Mouse (Mus musculus): Measurements from ENCODE around the gene Ggt5. TPM values are rescaled to one million over a fixed set of nuclear protein-coding genes. Genes with fewer than 3 reads are reported as not detected.

Ggt5 gene
- polyA plus RNA-seq, 1 experiment: 4.9 TPM

- Histone ChIP-seq H3K4me3 (ENCODE audit: insufficient read depth, low read length) (peak overlapping the region; percentile 59; the same call in 1 of the 2 replicates), H3K27ac (ENCODE audit: insufficient read depth, low read length) (no peak overlapping the region), H3K4me1 (ENCODE audit: control insufficient read depth, insufficient read depth, low read length) (0 out of 2 replicates have a peak, but pooled peaks cover 3% of the 10 kb centered on the region)
- no peak for TF ChIP-seq POLR2A (IDR thresholded peaks at IDR 0.05; ENCODE audit: extremely low read depth, insufficient read depth, low read length)
- no peak for TF ChIP-seq CTCF (IDR thresholded peaks at IDR 0.05; ENCODE audit: extremely low read depth, insufficient read depth, low read length)
Measured at GRCm38 (mm10) chr10:75558515-75558914, 30.6 kb upstream of the Ggt5 start.

GRCm38 (mm10) chr10:75559041-75559675, 30.0 kb upstream of the Ggt5 start:
- H3K27ac ChIP-seq (ENCODE audit: insufficient read depth, low read length): no peak overlapping the region
- peak overlapping the region; percentile 59 for H3K4me3 ChIP-seq (ENCODE audit: insufficient read depth, low read length)
- 0 out of 2 replicates have a peak, but pooled peaks cover 3% of the 10 kb centered on the region for H3K4me1 ChIP-seq (ENCODE audit: control insufficient read depth, insufficient read depth, low read length)
- no peak for TF ChIP-seq CTCF (IDR thresholded peaks at IDR 0.05; ENCODE audit: extremely low read depth, insufficient read depth, low read length)
- no peak for TF ChIP-seq POLR2A (IDR thresholded peaks at IDR 0.05; ENCODE audit: extremely low read depth, insufficient read depth, low read length)

- no peak for TF ChIP-seq CTCF (IDR thresholded peaks at IDR 0.05; ENCODE audit: extremely low read depth, insufficient read depth, low read length)
- TF ChIP-seq POLR2A (IDR thresholded peaks at IDR 0.05; ENCODE audit: extremely low read depth, insufficient read depth, low read length): no peak
- H3K4me3 ChIP-seq (ENCODE audit: insufficient read depth, low read length): peak within 1 kb of the TSS; percentile 59
- H3K4me1 ChIP-seq (ENCODE audit: control insufficient read depth, insufficient read depth, low read length): 0 out of 2 replicates have a peak, but pooled peaks cover 3% of the 10 kb centered on the region
- H3K27ac ChIP-seq (ENCODE audit: insufficient read depth, low read length): no peak within 1 kb of the TSS
Measured at GRCm38 (mm10) chr10:75559676-75560548, 29.2 kb upstream of the Ggt5 start, which contains the start of gene Lrrc75b. Gene Lrrc75b (minus strand): TSS chr10:75560330.

GRCm38 (mm10) chr10:75560549-75560899, 28.6 kb upstream of the Ggt5 start:
- Histone ChIP-seq H3K27ac (ENCODE audit: insufficient read depth, low read length) (no peak overlapping the region), H3K4me1 (ENCODE audit: control insufficient read depth, insufficient read depth, low read length) (0 out of 2 replicates have a peak, but pooled peaks cover 3% of the 10 kb centered on the region), H3K4me3 (ENCODE audit: insufficient read depth, low read length) (peak overlapping the region; percentile 59; the same call in 1 of the 2 replicates)
- TF ChIP-seq CTCF (IDR thresholded peaks at IDR 0.05; ENCODE audit: extremely low read depth, insufficient read depth, low read length): no peak
- no peak for TF ChIP-seq POLR2A (IDR thresholded peaks at IDR 0.05; ENCODE audit: extremely low read depth, insufficient read depth, low read length)

- Histone ChIP-seq H3K4me3 (ENCODE audit: insufficient read depth, low read length) (peak within 1 kb of the TSS; percentile 59; the same call in 1 of the 2 replicates), H3K27ac (ENCODE audit: insufficient read depth, low read length) (no peak within 1 kb of the TSS), H3K4me1 (ENCODE audit: control insufficient read depth, insufficient read depth, low read length) (0 out of 2 replicates have a peak, but pooled peaks cover 3% of the 10 kb centered on the region)
- TF ChIP-seq POLR2A (IDR thresholded peaks at IDR 0.05; ENCODE audit: extremely low read depth, insufficient read depth, low read length) (no peak), CTCF (IDR thresholded peaks at IDR 0.05; ENCODE audit: extremely low read depth, insufficient read depth, low read length) (no peak)
Measured at GRCm38 (mm10) chr10:75561071-75561654, 28.0 kb upstream of the Ggt5 start, which contains the start of gene Ggt1. Gene Ggt1 (plus strand): TSS chr10:75561604.

- TF ChIP-seq CTCF (IDR thresholded peaks at IDR 0.05; ENCODE audit: extremely low read depth, insufficient read depth, low read length) (no peak), POLR2A (IDR thresholded peaks at IDR 0.05; ENCODE audit: extremely low read depth, insufficient read depth, low read length) (no peak)
- Histone ChIP-seq H3K4me3 (ENCODE audit: insufficient read depth, low read length) (no peak overlapping the region), H3K27ac (ENCODE audit: insufficient read depth, low read length) (no peak overlapping the region), H3K4me1 (ENCODE audit: control insufficient read depth, insufficient read depth, low read length) (0 out of 2 replicates have a peak, but pooled peaks cover 3% of the 10 kb centered on the region)
Measured at GRCm38 (mm10) chr10:75562596-75562995, 26.5 kb upstream of the Ggt5 start.

GRCm38 (mm10) chr10:75564687-75565265, 24.4 kb upstream of the Ggt5 start:
- Histone ChIP-seq H3K4me3 (ENCODE audit: insufficient read depth, low read length) (no peak overlapping the region), H3K27ac (ENCODE audit: insufficient read depth, low read length) (no peak overlapping the region), H3K4me1 (ENCODE audit: control insufficient read depth, insufficient read depth, low read length) (no peaks in the 10 kb centered on the region)
- no peak for TF ChIP-seq POLR2A (IDR thresholded peaks at IDR 0.05; ENCODE audit: extremely low read depth, insufficient read depth, low read length)
- no peak for TF ChIP-seq CTCF (IDR thresholded peaks at IDR 0.05; ENCODE audit: extremely low read depth, insufficient read depth, low read length)

GRCm38 (mm10) chr10:75565436-75565835, 23.7 kb upstream of the Ggt5 start:
- no peak overlapping the region for H3K27ac ChIP-seq (ENCODE audit: insufficient read depth, low read length)
- TF ChIP-seq CTCF (IDR thresholded peaks at IDR 0.05; ENCODE audit: extremely low read depth, insufficient read depth, low read length): no peak
- no peak for TF ChIP-seq POLR2A (IDR thresholded peaks at IDR 0.05; ENCODE audit: extremely low read depth, insufficient read depth, low read length)
- H3K4me3 ChIP-seq (ENCODE audit: insufficient read depth, low read length): no peak overlapping the region
- H3K4me1 ChIP-seq (ENCODE audit: control insufficient read depth, insufficient read depth, low read length): no peaks in the 10 kb centered on the region

- no peak overlapping the region for H3K4me3 ChIP-seq (ENCODE audit: insufficient read depth, low read length)
- TF ChIP-seq CTCF (IDR thresholded peaks at IDR 0.05; ENCODE audit: extremely low read depth, insufficient read depth, low read length) (no peak), POLR2A (IDR thresholded peaks at IDR 0.05; ENCODE audit: extremely low read depth, insufficient read depth, low read length) (no peak)
- no peaks in the 10 kb centered on the region for H3K4me1 ChIP-seq (ENCODE audit: control insufficient read depth, insufficient read depth, low read length)
- H3K27ac ChIP-seq (ENCODE audit: insufficient read depth, low read length): no peak overlapping the region
Measured at GRCm38 (mm10) chr10:75565906-75566305, 23.2 kb upstream of the Ggt5 start.

All from cortical plate, adult 2 months (tissue).